Comparison of ENCODE assay signal across 35 mouse cellular contexts in the genomic region with DNA sequence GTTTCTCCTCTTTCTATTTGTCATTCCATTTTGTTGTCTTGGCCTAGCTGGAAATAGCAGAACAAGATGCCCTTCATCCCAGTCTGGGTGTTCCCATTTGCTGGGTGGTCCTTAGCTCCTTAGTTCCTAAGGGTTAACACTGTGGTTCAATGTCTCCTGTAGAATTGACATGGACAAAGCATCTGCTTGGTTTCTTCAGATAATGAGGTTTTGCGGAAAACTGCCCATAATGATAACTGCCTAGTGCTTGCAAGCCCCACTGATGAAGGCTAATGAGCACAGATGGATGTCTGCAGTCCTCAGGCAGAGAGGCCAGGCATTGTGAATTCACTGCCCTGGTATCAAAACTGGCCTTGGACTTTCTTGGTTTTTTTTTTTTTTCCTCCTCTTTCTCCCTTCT.
"Had no signal": no experiment of that assay in that cellular context is flagged by ENCODE, and none has a peak within 500 bp of the region (broad histone marks: within the 10 kb centered on the region; RNA-seq: fewer than 3 reads in every experiment).

No protein-coding gene starts in this region.

- H3K9ac ChIP-seq: heart, embryonic 12.5 days; heart, embryonic 13.5 days; heart, embryonic 15.5 days; hindbrain, embryonic 12.5 days; hindbrain, embryonic 13.5 days; hindbrain, embryonic 14.5 days; hindbrain, embryonic 15.5 days; intestine, embryonic 15.5 days; kidney, embryonic 15.5 days had no signal

- DNase-seq: heart, postnatal 10 days; heart, postnatal 14 days; heart, postnatal 4 days; kidney, adult 11 months; kidney, adult 18-20 months; kidney, adult 2 months; kidney, adult 8-10 months; kidney, adult 9 months; kidney, postnatal 10 days; kidney, postnatal 14 days; kidney, postnatal 25 days; kidney, postnatal 36 days; kidney, postnatal 4 days; layer of hippocampus, adult 9-11 months; layer of hippocampus, postnatal 36 days had no signal

- H3K9me3 ChIP-seq: heart, embryonic 10.5 days; heart, embryonic 12.5 days; heart, embryonic 13.5 days; heart, embryonic 15.5 days; hindbrain, embryonic 10.5 days; hindbrain, embryonic 12.5 days; hindbrain, embryonic 13.5 days; hindbrain, embryonic 15.5 days; intestine, embryonic 15.5 days; kidney, embryonic 15.5 days had no signal

- H3K27me3 ChIP-seq: heart, embryonic 12.5 days; heart, embryonic 13.5 days; heart, embryonic 15.5 days; hindbrain, embryonic 12.5 days; hindbrain, embryonic 13.5 days; hindbrain, embryonic 15.5 days; intestine, embryonic 15.5 days; kidney, embryonic 15.5 days had no signal

- H3K4me3 ChIP-seq: heart, embryonic 10.5 days; heart, embryonic 12.5 days; heart, embryonic 13.5 days; heart, embryonic 15.5 days; hindbrain, embryonic 10.5 days; hindbrain, embryonic 12.5 days; hindbrain, embryonic 13.5 days; hindbrain, embryonic 15.5 days; intestine, embryonic 15.5 days; kidney, embryonic 15.5 days; layer of hippocampus, adult 2 months; left cerebral cortex, adult 2 months had no signal

- H3K36me3 ChIP-seq: heart, embryonic 10.5 days; heart, embryonic 12.5 days; heart, embryonic 13.5 days; heart, embryonic 15.5 days; hindbrain, embryonic 10.5 days; hindbrain, embryonic 12.5 days; hindbrain, embryonic 13.5 days; hindbrain, embryonic 15.5 days; intestine, embryonic 15.5 days; kidney, embryonic 15.5 days had no signal

- H3K27ac ChIP-seq: heart, embryonic 10.5 days; heart, embryonic 13.5 days; heart, embryonic 15.5 days; hindbrain, embryonic 10.5 days; hindbrain, embryonic 12.5 days; hindbrain, embryonic 13.5 days; hindbrain, embryonic 14.5 days; hindbrain, embryonic 15.5 days; hindbrain, postnatal 0 days; intestine, embryonic 15.5 days; kidney, embryonic 15.5 days; kidney, postnatal 0 days; layer of hippocampus, adult 2 months; left cerebral cortex, adult 2 months had no signal

- H3K4me2 ChIP-seq: heart, embryonic 11.5 days; heart, embryonic 12.5 days; heart, embryonic 13.5 days; heart, embryonic 15.5 days; hindbrain, embryonic 12.5 days; hindbrain, embryonic 13.5 days; hindbrain, embryonic 14.5 days; hindbrain, embryonic 15.5 days; intestine, embryonic 15.5 days; kidney, embryonic 15.5 days had no signal

- H3K4me1 ChIP-seq: heart, embryonic 10.5 days; heart, embryonic 12.5 days; heart, embryonic 13.5 days; heart, embryonic 15.5 days; hindbrain, embryonic 10.5 days; hindbrain, embryonic 12.5 days; hindbrain, embryonic 13.5 days; hindbrain, embryonic 15.5 days; intestine, embryonic 15.5 days; kidney, embryonic 15.5 days had no signal

- ATAC-seq: hindbrain, embryonic 16.5 days; hindbrain, postnatal 0 days; inflammation-experienced regulatory T-cells, adult 6 months; intestine, embryonic 15.5 days; intestine, embryonic 16.5 days; intestine, postnatal 0 days had no signal
